Mouse (Mus musculus) splenic B cell, adult 2 months (primary cell): ENCODE results near the gene Fam118b.

ENCODE experiments used
- DNase-seq: peaks from one replicate; pipeline ENCODE4 v3.0.0-alpha.2; 2011; ENCODE audit warnings: low read depth, low spot score
- H3K27me3 ChIP-seq: 2 replicates; pipeline ENCODE4 v1.6.1; 2012; ENCODE audit warnings: mild to moderate bottlenecking, low read length, moderate library complexity, mixed read lengths; ENCODE audit not compliant: control insufficient read depth, poor library complexity, insufficient read depth, severe bottlenecking
- H3K36me3 ChIP-seq: 2 replicates; pipeline ENCODE4 v1.6.1; 2012; ENCODE audit warnings: mild to moderate bottlenecking, low read length, moderate library complexity, mixed read lengths; ENCODE audit not compliant: control insufficient read depth, poor library complexity, insufficient read depth, severe bottlenecking

Fam118b gene

DNA sequence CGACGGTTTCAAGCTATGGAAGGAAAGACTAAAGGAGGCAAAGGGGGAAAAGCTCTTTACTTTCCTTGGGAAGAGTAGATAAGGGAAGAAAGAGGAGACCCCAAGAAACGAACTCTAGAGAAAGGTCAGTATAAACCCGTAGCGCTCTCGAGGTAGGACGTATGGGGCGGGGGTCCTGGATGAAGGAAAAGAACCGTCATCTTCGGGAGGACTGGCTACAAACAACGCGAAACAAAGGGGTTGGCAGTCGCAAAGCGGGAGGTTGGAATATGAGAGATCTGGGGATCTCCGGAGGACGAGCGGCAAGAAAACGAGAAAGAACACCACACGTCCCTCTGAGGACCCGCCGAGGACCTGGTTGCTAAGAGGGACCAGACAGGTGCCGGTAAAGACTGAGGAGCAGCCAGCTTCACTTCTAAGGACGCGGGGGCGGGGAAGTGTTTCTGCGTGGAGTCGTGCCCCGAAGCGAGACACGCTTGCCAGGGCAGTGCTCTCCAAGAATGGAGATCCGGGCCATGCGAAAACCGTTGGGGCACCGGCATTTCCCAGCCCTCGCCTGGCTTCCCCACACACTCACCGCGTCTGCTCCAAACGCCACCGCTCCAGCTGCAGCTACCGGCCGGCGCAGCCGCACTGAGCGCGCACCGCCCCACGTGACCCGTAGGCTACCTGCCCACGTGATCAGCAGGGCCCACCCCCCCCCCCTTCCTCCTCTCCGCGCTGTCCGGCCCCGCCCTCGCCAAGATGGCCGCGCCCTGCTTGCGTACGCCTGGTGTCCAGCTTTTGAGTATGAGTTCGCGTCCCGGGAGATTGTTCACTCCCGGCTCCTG, at the start of gene Fam118b, which contains the start of gene Rpusd4:
TSS of gene Fam118b (minus strand) at position 660 of the 830 bp plus-strand sequence.
TSS of gene Rpusd4 (plus strand) at position 720 of the 830 bp plus-strand sequence.
- no peaks in the 10 kb centered on the region for H3K36me3 ChIP-seq

DNA sequence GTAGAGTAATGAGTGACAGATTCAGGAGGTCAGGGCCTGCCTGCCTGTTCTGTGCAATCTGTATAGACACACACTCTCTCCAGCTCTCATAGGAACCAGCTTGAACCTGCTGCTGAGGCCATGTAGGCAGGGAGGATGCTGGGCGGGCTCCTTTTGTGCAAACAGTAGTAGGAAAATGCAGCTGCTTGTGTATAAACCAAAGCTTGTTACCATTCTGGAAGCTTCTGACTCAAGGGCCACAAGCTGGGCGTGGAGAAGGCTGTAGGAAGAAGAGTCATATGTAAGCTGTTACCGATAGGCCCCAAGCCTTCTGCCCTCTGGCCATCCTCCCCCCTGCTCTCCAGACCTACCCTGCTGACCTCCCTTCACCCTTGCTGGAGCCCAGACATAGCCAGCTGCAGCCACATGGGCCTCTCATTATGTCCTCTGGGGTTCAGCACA, 49.2 kb upstream of the Fam118b start:
- no peak for DNase-seq
- Histone ChIP-seq H3K27me3 (no peaks in the 10 kb centered on the region), H3K36me3 (no peaks in the 10 kb centered on the region)

More for the DNA sequence above, at the start of gene Fam118b, which contains the start of gene Rpusd4:
- no peaks in the 10 kb centered on the region for H3K27me3 ChIP-seq
- DNase-seq: peak; percentile 95

DNA sequence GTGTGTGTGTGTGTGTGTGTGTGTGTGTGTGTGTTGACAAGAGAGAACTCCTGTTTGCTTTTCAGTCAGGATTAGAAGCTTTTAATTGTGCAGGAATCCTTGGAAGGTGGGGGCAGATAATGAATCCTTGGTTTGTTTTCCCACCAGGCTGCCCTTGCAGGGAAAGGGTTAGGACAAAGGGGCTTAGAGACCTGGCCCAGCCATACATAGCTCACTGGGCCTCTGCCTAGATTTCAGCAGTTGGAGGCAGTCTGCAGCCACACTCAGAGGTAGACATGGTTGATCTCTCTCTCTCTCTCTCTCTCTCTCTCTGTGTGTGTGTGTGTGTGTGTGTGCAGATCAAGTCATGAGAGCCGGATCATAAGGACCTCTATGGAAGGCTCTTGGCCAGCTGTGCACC, 46.6 kb upstream of the Fam118b start:
- Histone ChIP-seq H3K36me3 (no peaks in the 10 kb centered on the region), H3K27me3 (no peaks in the 10 kb centered on the region)
- DNase-seq: no peak

DNA sequence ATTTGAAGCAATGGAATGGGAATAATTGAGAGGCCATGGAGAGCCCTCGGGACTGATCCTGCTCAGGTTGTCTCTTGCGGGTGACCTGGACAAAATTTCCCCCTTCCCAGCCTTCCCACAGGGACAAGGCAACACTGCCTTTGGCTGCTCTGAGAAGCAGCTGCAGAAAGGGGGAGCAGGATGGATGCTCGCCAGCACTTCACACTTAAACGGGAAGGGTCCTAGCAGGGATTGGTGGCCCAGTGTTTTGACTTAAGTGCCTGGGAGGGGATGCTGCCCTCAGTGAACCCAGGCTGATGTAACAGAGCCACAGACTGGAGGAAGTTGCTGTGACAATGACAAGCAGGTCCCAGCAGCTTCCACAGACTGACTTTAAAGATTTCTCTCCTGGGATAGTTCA, 46.0 kb upstream of the Fam118b start:
- H3K36me3 ChIP-seq: no peaks in the 10 kb centered on the region
- no peaks in the 10 kb centered on the region for H3K27me3 ChIP-seq
- DNase-seq: no peak

DNA sequence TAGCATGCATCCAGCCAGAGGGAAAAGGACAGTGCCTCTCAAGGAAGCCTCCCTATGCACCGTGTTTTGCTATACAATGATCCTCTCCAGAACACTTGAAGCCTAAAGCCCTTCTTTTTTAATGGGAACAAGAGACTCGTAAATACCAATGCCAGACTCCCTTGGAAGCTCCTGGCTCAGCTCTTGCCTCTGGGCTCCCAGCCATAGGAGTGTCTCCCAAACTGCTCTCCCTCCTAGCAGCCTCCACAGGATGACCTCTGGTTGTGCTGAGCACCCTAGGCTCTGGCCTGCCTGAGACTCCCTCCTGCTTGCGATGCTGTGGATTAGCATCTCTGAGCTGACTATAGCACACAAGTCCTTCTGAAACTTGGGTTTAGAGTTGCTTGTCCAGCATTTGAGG, 44.9 kb upstream of the Fam118b start:
- no peak for DNase-seq
- Histone ChIP-seq H3K36me3 (no peaks in the 10 kb centered on the region), H3K27me3 (no peaks in the 10 kb centered on the region)

DNA sequence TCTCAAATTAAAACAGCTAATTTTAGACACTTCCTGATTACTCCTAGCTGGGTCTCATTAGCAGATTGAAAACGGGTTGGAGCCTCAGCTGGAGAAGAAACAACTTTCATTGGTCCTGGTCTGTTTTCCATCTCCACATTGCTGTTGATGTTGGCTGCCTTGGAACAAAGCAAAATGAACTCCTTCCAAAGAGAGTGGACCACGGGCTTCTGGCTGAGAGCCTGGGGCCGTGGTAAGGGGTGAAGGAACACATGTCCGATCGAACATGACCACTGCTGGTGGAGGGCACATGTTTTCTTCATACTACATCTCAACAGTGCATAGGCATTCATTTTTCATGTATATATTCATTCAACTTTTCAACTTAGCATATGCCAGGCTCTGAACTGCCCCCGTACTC, 42.8 kb upstream of the Fam118b start:
- Histone ChIP-seq H3K36me3 (no peaks in the 10 kb centered on the region), H3K27me3 (no peaks in the 10 kb centered on the region)
- no peak for DNase-seq

DNA sequence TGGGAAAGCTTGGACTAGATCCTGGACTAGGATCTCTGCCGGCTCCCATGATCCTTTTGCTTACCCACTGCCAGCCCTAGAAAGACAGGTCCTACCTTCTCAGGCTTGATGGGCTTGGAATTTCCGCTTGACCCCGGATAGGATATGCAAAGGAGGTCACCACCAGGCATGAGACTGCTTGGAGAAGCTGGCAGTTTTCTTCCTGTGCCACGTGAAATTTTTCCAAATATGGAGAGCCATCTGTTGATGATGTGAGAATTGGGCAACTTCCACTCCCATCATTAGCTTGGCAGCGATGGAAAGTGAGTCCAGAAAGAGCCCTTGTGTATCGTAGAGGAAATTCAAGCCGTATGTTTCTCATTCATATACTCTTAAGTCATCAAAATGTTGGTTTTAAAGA, 39.9 kb upstream of the Fam118b start:
- Histone ChIP-seq H3K36me3 (no peaks in the 10 kb centered on the region), H3K27me3 (no peaks in the 10 kb centered on the region)
- DNase-seq: no peak

DNA sequence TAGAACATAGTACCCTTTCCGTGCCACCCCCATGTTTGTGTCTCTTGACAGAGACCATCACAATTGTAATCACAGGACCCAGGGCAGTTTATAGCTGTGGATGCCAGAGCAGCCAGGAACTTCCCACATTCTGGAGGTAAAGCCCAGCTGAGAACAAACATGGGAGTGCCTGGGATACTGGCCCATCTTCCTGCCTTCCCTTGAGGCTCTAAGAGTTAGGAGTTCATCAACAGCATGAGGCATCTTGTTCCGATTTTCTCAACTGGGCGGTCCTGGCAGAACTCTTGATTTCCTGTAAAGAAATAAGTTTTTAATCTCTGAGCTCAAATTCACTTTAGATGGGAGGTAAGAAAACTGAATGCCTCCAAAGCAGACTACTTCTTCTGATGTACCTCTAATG, 34.6 kb upstream of the Fam118b start:
- no peak for DNase-seq
- H3K27me3 ChIP-seq: no peaks in the 10 kb centered on the region
- H3K36me3 ChIP-seq: no peaks in the 10 kb centered on the region

DNA sequence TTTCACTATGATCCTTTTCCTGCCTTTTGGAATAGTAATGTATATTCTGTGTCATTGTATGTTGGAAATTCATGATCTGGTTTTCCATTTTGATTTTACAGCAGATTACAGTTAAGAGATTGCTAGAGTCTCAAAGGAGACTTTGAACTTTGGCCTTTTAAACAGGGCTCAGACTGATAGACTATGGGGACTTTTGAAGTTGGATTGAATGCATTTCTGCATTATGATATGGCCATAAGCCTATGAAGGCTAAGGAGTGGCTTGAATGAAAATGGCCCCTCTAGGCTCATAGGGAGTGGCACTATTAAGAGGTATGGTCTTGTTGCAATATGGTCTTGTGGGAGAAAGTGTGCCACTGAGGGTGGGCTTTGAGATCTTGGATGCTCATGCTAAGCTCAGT, 30.2 kb upstream of the Fam118b start:
- Histone ChIP-seq H3K27me3 (no peaks in the 10 kb centered on the region), H3K36me3 (no peaks in the 10 kb centered on the region)
- no peak for DNase-seq

DNA sequence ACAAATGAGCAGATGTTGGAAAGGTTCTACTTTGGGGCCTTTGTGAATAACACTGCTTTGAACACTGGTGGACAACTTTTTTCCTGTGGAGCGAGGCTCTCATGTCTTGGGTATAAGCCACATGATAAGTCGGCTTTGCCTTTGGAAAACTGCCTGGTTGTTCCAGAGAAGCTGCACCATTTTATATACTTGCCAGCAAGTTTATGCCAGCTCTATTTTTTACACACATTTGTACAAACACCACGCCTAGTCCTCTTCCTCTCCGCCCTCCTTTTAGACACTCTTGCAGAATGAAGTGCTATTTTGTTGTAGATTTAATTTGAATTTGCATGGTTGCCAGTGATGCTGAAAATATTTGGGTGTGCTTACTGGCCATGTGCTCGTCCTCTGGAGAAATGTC, 25.9 kb upstream of the Fam118b start:
- Histone ChIP-seq H3K36me3 (no peaks in the 10 kb centered on the region), H3K27me3 (no peaks in the 10 kb centered on the region)
- no peak for DNase-seq

DNA sequence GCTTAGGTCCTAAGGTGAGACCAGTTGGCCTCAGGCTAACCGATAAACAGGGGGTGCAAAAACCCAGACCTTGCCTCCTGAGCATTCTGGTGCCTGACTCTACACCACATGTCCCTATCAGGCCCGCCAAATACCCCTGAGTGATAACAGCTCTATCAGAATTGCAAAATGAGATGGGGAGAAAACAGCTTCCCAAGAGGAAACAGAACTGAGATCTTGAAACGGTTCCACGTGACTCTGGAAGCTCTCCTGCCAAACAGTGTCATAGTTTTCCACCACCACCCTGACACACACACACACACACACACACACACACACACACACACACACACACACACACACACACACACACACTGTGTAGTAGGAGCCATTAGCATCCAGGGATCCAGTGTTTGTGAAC, 23.3 kb upstream of the Fam118b start:
- no peak for DNase-seq

DNA sequence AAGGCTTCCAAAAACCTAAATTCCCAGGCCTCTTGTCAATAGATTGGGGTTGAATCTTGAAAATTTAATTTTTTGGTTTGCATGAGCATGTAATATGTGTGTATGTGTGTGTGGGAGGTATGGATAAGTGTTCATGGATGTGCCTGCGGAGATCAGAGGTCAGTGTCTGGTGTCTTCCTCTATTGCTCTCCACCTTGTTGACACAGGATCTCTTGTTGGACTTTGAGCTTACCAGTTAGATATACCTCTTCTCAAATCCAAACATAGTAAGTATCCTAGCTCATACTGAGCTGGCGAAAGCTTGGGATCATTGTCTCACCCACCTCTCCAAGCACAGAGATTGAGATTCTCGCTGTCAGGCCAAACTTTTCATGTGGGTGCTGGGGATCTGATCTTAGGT, 22.8 kb upstream of the Fam118b start:
- Histone ChIP-seq H3K27me3 (no peaks in the 10 kb centered on the region), H3K36me3 (no peaks in the 10 kb centered on the region)
- DNase-seq: no peak

More for the DNA sequence above, 23.3 kb upstream of the Fam118b start:
- no peaks in the 10 kb centered on the region for H3K27me3 ChIP-seq
- no peaks in the 10 kb centered on the region for H3K36me3 ChIP-seq

DNA sequence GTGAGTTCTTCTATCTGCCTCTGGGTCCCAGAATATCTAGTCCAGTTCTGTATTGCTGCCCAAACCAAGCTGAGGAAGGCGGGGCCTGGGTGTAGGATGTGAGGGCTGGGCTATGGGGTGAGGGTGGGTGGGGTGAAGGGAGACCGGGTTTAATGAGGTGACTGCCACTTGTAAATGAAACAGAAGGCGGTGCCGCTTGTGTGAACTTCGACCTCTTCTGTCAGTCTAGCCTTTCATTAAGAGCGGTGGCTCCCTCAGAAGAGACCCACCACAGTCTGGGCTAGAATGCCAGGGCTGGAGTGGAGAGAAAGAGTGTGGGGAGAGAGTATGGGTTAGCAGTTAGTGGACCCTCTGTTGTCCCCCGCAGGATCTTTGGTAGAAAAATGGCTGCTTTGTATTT, 22.4 kb upstream of the Fam118b start:
- no peak for DNase-seq
- no peaks in the 10 kb centered on the region for H3K36me3 ChIP-seq
- H3K27me3 ChIP-seq: no peaks in the 10 kb centered on the region

DNA sequence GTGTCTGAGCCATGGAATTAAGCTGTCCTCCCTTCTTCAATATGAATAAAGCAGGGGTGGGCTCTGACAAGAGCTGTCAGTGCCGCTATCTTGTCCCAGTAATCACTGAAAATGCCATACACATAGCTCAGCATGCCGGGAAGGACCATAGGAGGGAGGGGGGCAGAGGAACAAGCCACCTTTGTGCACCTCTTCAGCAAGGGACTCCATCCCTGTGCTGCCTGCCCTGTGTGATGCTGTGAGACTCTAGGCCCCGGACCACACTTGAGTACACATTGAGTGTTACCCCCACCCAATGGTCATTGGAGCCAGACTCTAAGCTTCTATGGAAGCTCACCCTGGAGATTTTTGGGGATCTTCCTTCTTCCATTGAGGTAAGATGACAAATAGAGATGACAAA, 18.7 kb upstream of the Fam118b start:
- H3K36me3 ChIP-seq: no peaks in the 10 kb centered on the region
- H3K27me3 ChIP-seq: no peaks in the 10 kb centered on the region
- DNase-seq: no peak

DNA sequence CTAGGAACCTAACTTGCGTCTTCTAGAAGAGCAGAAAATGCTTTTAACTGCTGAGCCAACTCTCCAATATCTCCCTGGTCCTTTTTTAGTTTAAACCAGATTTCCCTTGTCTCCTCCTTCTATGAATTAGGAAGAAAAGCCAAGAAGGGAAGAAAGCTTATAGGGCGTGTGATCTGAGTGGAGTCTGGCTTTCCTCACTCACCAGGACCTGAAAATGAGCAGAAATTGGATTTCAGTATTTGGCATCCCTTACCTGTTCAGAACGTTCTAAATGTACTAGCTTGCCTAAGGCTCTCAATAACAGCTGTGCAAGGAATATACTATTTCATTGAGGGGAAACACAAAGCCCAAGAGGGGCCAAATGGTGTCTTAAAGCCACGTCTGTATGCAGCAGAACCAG, 16.7 kb upstream of the Fam118b start:
- no peaks in the 10 kb centered on the region for H3K27me3 ChIP-seq
- 0 out of 2 replicates have a peak, but pooled peaks cover 2% of the 10 kb centered on the region for H3K36me3 ChIP-seq
- DNase-seq: no peak
